Mouse (Mus musculus): ENCODE data around the gene Sept9.

DNA sequence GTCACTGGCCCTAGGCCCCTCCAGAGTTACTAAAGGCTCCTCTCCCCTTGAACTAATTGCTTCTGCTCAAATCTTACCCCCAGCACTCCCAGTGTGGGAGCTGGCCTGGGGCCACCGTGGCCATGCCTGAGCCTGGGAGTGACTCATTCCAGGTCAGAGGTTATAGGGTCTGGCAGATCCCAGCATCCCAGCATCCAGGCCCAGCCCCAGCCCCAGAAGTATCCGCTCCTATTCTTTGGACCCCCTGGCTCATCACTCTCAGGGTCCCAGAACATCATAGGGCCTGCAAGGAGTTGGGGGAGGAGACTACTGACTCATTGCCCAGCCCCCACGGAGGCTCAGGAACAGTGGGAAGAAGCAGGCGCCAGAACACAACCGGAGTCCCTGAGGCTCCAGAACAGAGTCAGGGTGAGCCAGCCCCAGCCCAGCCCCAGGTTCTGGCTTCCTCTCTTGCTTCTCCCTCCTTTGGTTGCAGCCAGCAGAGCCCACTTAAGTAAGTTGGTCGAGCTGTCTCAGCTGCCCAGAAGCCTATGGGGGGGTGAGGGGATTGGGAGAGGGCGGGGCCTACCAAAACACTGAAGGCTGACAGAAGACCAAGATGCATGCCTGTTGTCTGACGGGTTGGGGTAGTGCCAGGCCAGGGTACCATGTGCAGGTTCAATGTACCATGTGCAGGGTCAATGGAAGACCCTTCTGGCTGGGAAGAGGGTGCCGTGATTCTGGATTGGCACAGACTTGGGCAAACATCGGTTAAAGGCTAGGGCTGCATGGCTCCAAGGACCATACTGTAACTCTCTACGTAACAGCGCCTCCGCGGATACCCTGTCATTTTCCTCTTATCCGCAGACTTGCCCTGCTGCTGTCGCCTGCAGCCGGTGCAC lies 132.1 kb downstream of the Sept9 start:
- no peak for TF ChIP-seq CTCF (IDR thresholded peaks at IDR 0.05; ENCODE audit: borderline replicate concordance, insufficient read depth, low read depth, low read length)
- TF ChIP-seq POLR2A (IDR thresholded peaks at IDR 0.05; ENCODE audit: borderline replicate concordance, insufficient read depth, low read length): no peak

Data from cerebellum, adult 2 months (tissue).